Mouse (Mus musculus): ENCODE results near the gene Slc25a44.
"Not testable (repeated sequence)": the region's sequence is repeated elsewhere in the genome, so short reads cannot be mapped to it uniquely, and the experiment has no call there.

Gene Slc25a44

DNA sequence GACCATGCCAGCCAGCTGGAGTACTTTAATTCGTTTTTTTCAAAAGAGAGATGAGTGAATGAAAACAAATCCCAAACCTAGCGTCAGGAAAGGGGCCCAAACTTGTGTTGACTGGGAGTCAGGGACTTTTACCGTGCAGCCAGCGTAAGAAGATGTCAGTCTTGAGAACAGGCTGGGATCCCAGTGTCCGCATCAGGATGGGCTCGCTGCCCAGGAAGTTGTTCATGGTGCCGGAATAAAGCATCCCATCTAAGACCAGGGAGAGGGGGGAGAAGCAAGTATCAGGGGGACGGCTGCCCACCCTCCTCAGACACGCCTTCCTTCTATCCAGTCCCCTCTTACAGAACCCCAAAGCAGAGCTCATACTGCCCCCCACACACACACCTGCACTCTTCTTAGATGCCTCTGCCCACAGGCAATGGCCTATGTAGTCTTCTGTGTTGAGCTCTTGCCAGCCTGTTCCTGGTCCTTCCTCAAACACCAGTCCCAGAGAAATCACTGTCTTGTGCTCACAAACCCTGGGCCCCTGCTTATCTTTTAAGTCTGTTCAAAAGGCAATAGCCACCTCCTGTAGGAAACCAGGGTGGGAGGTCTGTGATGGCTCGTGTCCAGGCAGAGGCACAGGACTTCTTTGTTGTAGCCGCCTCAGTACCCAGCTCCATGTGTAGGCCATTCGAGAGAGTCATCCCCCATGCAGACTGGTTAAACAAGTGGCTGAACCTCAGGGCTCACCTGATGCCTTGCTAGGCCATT is 25.6 kb upstream of the Slc25a44 start:
- no peak for DNase-seq (ENCODE audit: low spot score)

DNA sequence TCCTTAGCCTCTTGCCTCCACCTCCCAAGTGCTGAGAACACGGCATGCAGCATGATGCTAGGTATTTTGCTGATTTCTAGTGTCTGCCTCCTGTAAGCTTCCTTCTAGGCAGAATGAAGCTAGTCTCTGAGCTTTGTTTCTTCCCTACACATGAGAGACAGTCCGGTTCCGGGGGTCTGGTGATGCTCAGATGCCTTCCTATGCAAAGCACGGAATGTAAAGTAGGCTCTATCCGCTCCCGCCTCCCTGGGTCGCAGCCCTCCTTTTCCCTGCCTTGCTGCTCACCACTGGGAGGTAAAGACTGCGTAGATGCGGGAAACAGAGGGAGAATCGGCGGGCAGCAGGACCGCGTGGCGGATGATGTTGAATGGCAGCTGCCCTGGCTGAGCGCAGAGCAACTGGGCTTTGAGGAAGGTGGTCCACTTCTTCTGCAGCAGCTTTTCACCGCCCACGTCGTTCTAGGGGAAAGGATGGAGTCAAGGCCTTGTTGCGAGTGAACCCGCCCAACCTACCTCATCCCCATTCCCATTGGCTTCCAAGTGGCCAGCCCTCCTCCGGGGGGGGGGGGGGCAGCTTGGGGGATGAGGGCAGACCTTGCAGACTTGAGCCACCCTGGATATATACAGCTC is 24.6 kb upstream of the Slc25a44 start:
- peak; percentile 43 for DNase-seq (ENCODE audit: low spot score)

DNA sequence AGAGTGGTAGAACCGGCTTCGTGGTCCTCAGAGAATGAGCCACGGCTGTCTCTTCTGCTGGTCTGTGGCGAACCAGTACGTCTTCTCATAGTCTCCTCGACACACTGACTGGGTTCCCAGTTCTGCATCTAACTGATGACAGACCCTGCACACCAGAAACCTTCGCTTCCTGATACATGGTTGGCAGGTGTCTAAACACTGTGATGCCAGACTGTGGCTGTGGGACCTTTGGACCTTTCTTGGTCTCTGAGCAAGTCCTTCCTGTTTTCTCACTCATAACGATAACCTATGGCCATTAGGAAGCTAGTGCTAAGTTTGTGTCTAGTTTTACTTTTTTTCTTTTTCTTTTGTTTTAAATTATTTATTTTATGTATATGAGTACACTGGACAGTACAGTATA is 23.5 kb upstream of the Slc25a44 start:
- DNase-seq (ENCODE audit: low spot score): no peak

DNA sequence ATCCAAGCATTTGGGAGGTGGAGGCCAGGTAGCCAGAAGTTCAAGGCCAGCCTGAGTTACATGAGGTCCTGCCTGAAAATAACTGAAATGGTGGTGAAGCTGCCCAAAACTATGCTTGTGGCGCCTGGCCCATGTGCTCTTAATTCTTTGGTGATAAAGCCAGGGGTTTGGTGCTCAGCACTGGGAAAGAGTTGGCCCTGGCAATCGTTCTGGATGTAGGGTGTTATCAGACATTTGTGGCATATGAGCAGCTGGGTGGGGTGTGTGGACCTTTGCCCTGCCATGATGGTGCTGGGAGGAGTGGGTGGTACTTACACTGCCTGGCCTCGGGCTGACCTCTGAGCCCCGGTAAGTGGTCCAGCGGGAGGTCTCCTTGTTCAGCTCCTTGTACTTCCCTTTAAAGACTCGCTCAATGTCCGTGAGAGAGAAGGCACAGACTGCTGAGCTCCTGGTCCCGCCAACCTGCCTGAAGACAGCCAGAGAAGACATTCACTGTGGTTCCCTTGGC is 22.8 kb upstream of the Slc25a44 start:
- no peak for DNase-seq (ENCODE audit: low spot score)

DNA sequence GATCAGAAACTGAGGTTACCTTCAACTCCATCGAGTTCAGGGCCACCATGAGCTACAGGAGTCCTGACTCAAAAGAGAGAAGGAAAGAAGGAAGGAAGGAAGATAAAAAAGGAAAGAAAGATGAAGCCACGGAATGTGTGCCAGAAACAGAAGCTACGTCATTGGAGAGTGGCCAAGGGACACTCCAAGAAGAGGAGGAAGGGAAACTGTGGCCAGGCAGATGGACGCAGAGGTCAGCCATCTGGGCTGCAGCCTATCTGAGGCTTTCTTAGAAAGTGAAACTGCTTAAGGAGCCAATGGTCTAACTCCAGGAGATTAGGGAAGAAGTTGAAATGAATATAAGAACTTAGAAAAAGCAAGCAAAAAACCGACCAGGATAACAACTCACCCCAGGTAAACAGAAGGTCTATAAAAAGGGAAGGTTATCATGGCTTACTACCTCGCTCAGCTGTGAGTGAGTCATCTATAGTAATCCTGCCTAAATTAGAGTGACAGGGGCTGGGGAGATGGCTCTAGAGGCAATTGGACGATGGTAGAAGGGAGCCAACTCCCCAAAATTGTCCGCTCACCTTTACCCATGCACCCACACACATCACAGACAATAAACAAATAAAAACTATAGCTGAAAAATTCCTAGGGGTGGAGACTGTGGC is 21.7 kb upstream of the Slc25a44 start:
- no peak for DNase-seq (ENCODE audit: low spot score)

DNA sequence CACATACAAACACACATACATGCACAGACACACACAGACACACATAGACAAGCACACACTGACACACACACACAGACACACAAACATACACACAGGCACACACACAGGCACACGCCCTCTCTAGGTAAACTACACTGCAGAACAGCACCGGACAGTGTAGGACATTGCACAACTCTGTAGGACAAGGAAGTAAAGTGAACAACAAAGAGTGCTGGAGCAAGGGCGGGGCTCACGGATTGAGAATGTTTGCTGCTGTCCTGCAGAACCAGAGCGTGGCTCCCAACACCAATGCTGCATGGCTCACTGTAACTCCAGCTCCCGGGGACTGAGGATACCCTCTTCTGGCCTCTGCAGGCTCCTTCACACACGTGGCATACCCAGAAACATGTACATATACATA is 17.9 kb upstream of the Slc25a44 start:
- no peak for DNase-seq (ENCODE audit: low spot score)

DNA sequence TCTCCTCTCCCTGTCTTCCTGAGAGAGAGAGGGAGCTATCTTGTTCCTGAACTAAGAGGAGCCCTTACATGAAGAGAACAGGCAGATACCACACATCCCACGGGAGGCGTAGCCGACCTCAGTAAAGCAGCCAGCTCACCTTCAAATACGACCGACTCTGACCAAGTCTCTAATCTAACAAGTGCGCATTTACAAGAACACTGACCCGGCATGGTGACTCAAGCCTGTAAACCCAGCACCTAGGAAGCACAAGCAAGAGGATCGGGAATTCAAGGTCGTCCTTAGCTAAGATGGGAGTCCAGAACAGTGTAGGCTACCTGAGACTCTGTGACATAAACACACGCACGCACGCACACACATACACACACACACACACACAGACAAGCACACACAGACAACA is 17.5 kb upstream of the Slc25a44 start:
- DNase-seq (ENCODE audit: low spot score): no peak

DNA sequence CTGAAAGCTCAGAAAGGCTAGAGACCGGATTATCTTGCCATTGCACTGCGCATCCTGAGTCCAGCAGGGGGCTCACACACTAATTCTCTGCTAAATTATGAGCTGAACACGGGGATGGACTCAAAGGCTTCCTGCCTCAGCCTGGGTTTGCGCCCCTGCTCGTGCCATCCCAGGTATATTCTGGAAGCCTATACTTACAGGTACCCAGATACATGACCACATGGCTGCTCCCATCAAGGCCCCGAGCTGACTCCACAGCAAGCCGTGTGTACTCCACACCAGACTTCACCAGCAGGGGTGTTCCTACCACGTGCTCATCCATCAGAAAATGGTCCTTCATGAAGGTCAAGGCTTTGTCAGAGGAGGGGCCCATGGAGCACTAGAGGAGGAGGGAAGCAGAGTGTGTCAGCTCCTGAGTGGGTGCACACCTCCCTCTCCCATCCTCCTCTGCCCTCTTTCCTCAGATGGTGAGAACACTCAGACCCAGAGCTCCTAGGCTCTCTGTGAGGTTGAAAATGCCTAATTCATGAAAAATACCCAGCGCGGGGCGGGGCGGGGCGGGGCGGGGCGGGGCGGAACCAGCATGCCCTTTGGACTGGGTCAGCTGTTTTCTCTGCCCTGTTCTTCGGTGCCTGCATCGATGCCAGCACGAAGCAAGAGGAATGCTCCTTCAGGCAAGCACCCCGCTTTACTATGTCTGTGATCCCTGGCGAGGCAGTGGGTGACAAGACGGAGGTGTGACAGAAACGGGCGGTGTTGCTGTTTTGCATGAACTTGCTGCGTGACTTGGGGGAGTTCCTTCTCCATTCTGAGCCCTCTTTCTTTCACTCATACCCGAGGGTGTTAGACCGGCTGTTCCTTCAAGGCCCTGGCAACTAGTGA is 15.8 kb upstream of the Slc25a44 start:
- DNase-seq (ENCODE audit: low spot score): no peak

DNA sequence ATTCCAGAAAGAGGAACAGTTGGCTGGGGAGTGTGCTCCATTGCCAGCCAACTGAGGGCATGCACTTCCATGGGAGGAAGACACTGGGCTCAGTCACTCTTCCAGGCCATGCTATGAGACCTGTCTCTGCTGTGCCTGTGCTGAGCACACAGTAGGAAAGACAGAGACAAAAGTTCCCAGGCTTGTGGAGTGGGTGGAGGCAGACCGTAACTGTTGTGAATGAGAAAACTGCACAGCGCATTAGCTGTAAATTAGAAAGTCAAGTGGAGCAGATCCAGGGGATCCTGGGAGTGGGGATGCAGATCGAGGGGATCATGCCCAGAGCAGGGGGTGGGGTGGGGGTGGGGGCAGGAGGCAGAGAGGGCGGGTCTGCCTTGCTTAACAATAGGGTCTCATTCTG is 14.6 kb upstream of the Slc25a44 start:
- no peak for DNase-seq (ENCODE audit: low spot score)

DNA sequence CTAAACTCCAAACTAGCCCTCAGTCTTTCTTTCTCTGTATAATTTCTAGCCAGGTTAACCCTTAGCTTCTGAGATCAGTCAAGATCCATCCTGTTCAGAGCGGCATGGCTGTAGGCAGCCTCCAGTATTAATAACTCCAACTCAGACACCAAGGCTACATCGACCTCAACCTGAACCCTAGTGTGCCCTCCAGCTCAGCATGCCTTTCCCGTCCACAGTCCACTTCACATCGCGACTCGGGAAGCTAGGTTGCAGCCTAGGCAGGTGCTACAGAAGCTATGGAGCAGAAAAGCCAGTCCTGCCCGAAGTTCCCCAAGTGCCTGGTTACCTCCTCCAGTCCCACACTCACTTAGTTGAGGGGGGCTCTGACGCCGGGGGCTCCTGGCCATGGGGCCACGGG is 12.5 kb upstream of the Slc25a44 start:
- no peak for DNase-seq (ENCODE audit: low spot score)

DNA sequence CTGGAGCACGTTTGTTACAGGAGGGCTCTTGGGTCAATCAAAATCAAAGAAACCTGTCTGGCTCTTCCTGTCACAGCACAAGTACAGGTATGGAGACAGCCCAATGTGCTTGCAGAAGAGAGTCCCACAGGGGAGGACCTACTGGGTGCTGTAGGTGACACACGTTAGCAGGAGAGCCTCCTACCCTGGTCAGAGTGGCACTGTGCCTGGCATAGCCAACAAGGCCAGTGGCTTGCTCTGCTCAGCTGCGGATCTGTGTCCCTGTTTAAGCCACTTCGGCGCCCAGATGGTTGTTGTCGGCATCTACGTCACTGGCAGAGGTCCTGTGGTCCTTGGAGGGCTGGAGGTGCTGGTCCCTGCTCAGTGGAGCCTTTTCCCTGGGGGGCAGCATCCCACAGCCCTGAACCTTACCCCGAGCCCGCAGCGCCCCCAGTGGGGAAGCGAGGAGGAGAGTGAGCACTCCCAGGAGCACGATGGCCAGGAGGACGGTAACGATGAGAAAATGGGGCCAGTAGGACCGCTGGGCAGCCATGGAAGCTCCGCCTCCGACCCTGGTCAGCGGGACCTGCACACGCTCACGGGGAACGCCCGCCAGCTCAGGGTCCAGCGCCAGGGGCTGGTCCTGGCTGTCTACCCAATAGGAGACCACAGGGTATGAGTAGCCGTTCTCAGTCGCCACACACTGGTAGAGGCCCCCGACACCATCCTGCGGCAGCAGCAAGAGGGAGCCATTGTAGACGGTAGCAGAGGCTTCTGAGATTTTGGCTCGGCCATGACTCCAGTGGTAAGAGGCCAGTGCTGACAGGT is 11.7 kb upstream of the Slc25a44 start:
- DNase-seq (ENCODE audit: low spot score): peak; percentile 63

DNA sequence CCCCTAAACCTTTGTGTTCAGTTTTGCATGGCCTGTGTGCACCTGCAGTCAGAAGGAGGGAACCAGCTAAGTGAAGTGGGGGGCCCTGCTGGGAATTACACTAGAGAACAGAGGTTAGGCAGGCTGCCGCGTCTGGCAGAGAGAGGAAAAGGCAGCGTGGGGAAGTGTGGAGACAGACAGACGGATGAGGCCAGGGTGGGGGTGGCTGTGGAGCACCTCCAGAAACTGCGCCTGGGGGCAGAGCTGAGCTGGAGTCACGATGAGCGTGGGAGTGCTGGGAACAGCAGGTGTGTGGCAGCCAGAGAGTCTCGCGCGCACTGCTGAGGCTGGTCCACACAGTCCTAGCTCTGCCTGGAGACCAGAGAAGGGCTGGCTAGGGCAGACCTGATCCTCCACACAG is 10.6 kb upstream of the Slc25a44 start:
- DNase-seq (ENCODE audit: low spot score): no peak

DNA sequence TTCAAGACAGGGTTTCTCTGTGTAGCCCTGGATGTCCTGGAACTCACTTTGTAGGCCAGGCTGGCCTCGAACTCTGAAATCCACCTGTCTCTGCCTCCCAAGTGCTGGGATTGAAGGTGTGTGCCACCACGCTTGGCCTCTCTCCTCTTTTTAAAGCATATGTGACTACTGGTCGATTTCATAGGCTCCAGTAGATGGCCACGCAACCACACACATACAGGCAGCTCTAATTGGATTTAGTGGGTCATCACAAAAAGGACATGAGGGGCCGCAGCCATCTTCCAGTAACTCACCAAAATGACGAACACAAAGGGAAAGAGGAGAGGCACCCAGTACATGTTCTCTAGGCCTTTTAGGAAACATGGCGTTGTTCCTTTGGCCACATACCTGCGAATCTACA is 3.7 kb upstream of the Slc25a44 start:
- not testable (repeated sequence) for DNase-seq (ENCODE audit: low spot score)

DNA sequence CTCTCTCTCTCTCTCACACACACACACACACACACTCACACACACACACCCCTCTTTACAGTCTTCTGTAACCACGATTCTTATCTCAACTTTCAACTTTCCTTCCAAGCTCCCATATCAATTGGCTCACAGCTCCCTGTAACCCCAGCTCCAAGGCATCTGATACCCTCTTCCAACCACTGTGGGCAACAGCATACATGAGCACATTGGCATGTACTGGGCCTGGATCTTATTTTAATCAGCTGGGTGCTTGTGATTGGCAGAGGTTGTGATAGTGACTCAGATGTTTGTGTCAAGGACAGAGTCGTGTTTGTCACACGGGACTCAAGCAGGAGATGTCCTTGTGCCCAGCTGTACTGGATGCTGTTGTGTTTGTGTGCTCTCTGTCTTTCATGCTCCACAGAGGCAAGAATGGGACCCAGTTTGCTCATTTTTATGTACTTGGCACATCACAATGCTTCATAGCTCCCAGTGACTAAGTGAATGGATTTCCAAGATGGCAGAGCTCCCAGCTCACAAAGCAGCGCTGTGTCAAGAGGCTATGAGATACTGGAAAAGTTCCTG is 2.5 kb upstream of the Slc25a44 start:
- no peak for DNase-seq (ENCODE audit: low spot score)

DNA sequence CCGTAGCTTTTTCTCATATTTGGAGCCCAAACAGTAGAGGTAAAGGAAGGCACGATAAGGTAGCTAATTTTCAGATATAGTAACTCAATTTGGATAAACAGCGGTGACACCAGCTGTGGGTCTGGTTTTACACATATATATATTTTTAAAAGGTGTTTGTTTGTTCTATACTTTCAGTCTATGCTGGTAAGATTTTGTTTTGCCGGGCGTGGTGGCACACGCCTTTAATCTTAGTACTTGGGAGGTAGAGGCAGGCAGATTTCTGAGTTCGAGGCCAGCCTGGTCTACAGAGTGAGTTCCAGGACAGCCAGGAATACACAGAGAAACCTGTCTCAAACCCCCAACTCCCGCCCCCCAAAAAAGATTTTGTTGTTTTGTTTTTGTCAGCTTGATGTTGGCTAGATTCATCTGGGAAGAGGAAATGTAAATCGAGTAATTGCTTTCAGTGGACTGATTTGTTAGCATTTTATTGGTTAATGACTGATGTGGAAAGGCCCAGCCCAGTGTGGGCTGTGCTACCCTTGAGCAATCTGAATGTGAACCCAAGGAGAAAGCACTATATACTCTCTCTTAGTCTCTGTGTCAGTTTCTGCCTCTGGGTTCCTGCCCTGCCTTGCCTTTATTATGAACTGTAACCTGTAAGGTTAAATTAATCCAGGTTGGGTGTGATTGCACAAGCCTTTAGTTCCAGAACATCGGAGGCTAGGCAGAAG is 925 bp upstream of the Slc25a44 start:
- DNase-seq (ENCODE audit: low spot score): no peak

DNA sequence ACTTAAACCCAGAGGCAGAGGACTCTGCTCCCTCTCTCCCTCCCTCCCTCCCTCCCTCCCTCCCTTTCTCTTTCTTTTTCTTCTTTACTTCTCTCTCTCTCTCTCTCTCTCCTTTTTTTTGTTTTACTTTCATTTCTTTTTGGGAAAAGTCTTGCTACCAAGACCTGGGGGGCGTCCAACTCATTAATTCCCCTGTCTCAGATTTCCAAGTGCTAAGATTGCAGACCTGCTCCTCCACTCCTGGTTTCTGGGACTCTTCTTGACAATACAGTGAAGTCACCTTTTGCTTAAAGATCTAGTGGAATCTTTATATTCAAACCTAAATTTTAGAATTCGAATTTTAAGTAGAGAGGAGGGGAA is 371 bp upstream of the Slc25a44 start:
- DNase-seq (ENCODE audit: low spot score): no peak

DNA sequence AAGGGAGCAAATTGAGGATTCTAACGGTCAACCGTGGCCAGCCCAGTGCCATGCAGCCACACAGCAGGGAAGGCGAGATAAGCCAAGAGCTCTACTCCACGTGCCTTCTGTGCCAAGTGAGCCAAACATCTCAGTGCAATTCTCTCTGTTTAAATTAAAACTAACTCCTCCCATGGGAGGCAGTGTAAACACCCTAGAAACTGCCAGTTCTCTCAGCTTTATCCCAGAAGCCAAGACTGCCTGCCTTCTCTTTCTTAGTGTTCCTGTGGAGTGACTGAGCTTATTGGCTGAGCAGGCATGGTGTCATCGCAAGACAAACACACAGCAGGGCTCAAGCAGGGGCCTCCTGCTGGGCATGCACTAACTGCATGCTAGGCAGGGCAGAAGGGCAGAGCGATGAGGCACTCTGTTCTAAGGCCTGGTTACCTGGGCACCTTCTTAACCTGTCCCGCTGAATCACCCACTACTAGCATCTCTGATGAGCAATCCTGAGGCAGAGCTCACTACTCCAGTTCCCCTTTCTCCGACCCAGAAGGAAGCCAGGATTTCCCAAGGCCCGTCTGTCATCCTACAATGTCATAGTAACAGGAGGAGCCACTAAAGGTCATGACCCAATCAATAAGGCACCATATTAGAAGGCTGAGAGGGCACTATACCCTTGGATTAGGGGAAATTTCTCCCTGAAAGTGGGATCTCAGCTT is 2.8 kb downstream of the Slc25a44 start:
- no peak for DNase-seq (ENCODE audit: low spot score)

DNA sequence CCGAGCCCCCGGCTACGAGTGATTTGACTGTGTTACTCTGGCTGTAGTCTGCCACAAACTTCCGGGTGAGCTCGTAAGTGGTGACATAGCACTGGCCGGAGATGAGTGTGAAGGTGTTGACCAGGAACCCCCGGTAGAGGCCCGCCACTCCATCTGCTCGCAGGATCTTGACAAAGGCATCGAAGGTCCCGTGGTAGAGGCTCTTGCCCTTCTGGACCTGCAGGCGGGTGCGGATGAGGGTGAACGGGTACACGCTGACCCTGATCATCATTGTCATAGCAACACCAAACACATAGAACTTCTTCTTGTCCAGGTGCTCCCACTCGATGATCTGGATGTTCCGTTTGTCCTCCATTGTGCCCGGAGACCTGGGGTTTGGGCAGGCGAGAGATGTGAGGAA is 4.2 kb downstream of the Slc25a44 start:
- DNase-seq (ENCODE audit: low spot score): no peak

DNA sequence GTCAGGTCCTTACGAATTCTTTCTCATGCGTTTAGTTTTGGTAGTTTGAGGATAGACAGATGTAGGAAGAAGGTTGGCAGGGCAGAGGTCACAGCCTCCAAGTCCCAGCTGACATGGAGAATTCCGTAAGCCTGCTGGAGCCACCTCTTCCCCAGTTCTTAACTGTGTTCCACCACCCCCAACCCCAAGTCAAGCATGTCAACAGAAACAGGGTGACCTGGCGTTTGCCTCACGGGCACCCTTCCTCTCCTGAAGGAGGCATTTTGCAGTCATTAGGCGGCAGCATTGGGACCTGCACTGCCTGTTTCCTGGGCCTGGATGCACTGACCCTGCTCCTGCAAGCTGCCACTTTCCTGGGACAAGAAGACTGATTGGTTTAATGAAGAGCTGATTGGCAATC is 6.9 kb downstream of the Slc25a44 start:
- no peak for DNase-seq (ENCODE audit: low spot score)

DNA sequence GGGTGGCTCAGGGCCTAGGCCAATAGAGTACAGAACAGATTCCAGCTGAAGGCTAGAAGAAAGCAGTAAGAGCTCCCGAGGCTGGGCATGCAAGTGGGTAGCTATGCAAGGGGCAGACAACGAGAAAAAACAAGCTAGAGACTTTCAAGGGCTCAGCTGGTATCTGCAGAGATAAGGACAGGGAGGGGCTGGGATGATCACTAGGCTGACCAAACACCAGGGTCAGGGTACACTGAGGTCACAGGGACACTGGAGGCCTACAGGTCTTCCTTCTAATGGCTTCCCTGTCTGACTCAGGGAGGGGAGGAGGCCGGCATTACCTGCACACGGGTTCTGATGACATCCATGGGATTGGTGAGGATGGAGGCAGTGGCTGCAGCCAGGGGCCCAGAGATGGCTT is 9.3 kb downstream of the Slc25a44 start:
- no peak for DNase-seq (ENCODE audit: low spot score)

All from ovary, postnatal 36 days (tissue).